In genomic region chr13:117567251-117567650, GRCm38 (mm10) we compare ENCODE assay signal across 11 mouse cellular contexts. TPM values are rescaled to one million over a fixed set of nuclear protein-coding genes. Genes with fewer than 3 reads are reported as not detected.
A peak's percentile ranks its signal among the peaks of the same experiment; 100 is the strongest.
DNase-seq lines count a peak whose midpoint lies in the region; ATAC-seq and TF ChIP-seq lines count a peak whose summit lies in the region.
"Had no signal": no experiment of that assay in that cellular context is flagged by ENCODE, and none has a peak within 500 bp of the region (broad histone marks: within the 10 kb centered on the region; RNA-seq: fewer than 3 reads in every experiment).

No protein-coding gene starts in this region.

- TF ChIP-seq CTCF in lung, embryonic 14.5 days (IDR thresholded peaks at IDR 0.05; ENCODE audit: low read depth), result no peak

- peak; percentile 3 for DNase-seq in cerebellum, adult 11 months
- DNase-seq in cerebellum, postnatal 36 days, result peak; percentile 16 to 24
- DNase-seq in heart, postnatal 4 days, result peak; percentile 47
- peak; percentile 96 for DNase-seq in lung, embryonic 14.5 days
- no peak for DNase-seq in urinary bladder, postnatal 36 days (ENCODE audit: low spot score in 2 of 2)
- no peak for DNase-seq in urinary bladder, postnatal 10 days (ENCODE audit: low spot score)

- H3K4me1 ChIP-seq in lung, embryonic 14.5 days (ENCODE audit: insufficient read depth), result no peaks in the 10 kb centered on the region
- no peaks in the 10 kb centered on the region for H3K4me1 ChIP-seq in liver, embryonic 12.5 days
- H3K4me1 ChIP-seq: embryonic facial prominence, embryonic 15.5 days; limb, embryonic 15.5 days had no signal

- 35% methylated on average over 8 of the region's 8 CpGs for WGBS in lung, embryonic 14.5 days
- WGBS in liver, embryonic 12.5 days (ENCODE audit: insufficient replicate concordance), result 69% methylated on average over 8 of the region's 8 CpGs

- H3K4me2 ChIP-seq in lung, embryonic 14.5 days, result peak overlapping the region; percentile 23; the same call in 1 of the 2 replicates
- no peak overlapping the region for H3K4me2 ChIP-seq in liver, embryonic 12.5 days
- H3K4me2 ChIP-seq: embryonic facial prominence, embryonic 15.5 days; limb, embryonic 15.5 days had no signal

- no peaks in the 10 kb centered on the region for H3K36me3 ChIP-seq in lung, embryonic 14.5 days (ENCODE audit: insufficient read depth)
- no peaks in the 10 kb centered on the region for H3K36me3 ChIP-seq in liver, embryonic 12.5 days
- H3K36me3 ChIP-seq: embryonic facial prominence, embryonic 15.5 days; limb, embryonic 15.5 days had no signal

- H3K9ac ChIP-seq in lung, embryonic 14.5 days, result no peak overlapping the region
- no peak overlapping the region for H3K9ac ChIP-seq in liver, embryonic 12.5 days
- H3K9ac ChIP-seq: embryonic facial prominence, embryonic 15.5 days; limb, embryonic 15.5 days had no signal

- no peaks in the 10 kb centered on the region for H3K9me3 ChIP-seq in lung, embryonic 14.5 days (ENCODE audit: low read depth, low read length)
- H3K9me3 ChIP-seq in liver, embryonic 12.5 days (replicated peaks), result no peaks in the 10 kb centered on the region
- H3K9me3 ChIP-seq: embryonic facial prominence, embryonic 15.5 days; limb, embryonic 15.5 days had no signal

- ATAC-seq in lung, embryonic 14.5 days (ENCODE audit: insufficient read depth), result peak; percentile 98
- ATAC-seq in liver, embryonic 12.5 days, result no peak
- no peak for ATAC-seq in CD4-positive, CD25-positive, alpha-beta regulatory T cell, adult 4 months
- ATAC-seq: Patski had no signal

- H3K27ac ChIP-seq in lung, embryonic 14.5 days (ENCODE audit: low read depth), result peak overlapping the region; percentile 50; the same call in 1 of the 2 replicates
- no peak overlapping the region for H3K27ac ChIP-seq in liver, embryonic 12.5 days
- H3K27ac ChIP-seq: embryonic facial prominence, embryonic 15.5 days; limb, embryonic 15.5 days had no signal

- no peaks in the 10 kb centered on the region for H3K27me3 ChIP-seq in lung, embryonic 14.5 days (ENCODE audit: insufficient read depth, low read length)
- no peaks in the 10 kb centered on the region for H3K27me3 ChIP-seq in liver, embryonic 12.5 days (replicated peaks)
- H3K27me3 ChIP-seq: embryonic facial prominence, embryonic 15.5 days; limb, embryonic 15.5 days; Patski had no signal

- H3K4me3 ChIP-seq in lung, embryonic 14.5 days (ENCODE audit: low read depth, low read length), result no peak overlapping the region
- no peak overlapping the region for H3K4me3 ChIP-seq in liver, embryonic 12.5 days
- H3K4me3 ChIP-seq: embryonic facial prominence, embryonic 15.5 days; limb, embryonic 15.5 days had no signal

RNA-seq across cellular contexts. Expression of gene Hcn1, which starts 34.9 kb away (rescaled TPM):
- 1 to 10 TPM; 1.6 to 1.7 TPM for total RNA-seq in heart, postnatal 4 days (2021)
- 0.36 and 0.38 TPM in 2 replicates for polyA plus RNA-seq in lung, embryonic 14.5 days (2014; fragmentation: Nextera tagmentation; extraction: Ambion mirVana)
- 0.02 and 0.04 TPM in 2 replicates for polyA plus RNA-seq in liver, embryonic 12.5 days (2016; fragmentation: Nextera tagmentation; extraction: Ambion mirVana)
- under 1 TPM in 1 of 2 experiments, not detected in 1; 0.03 TPM for polyA plus RNA-seq in CD4-positive, CD25-positive, alpha-beta regulatory T cell, adult 4 months (2017; shearing (Covaris generic))

Comparison
In these comparisons a context has a peak if more than half of its experiments do, and no peak if none do; other contexts are left out.
1. DNase-seq: peak in cerebellum, adult 11 months (single experiment), cerebellum, postnatal 36 days (2 of 2), heart, postnatal 4 days (single experiment) and lung, embryonic 14.5 days (single experiment); none in urinary bladder, postnatal 36 days (0 of 2) and urinary bladder, postnatal 10 days (single experiment).